Mouse (Mus musculus) layer of hippocampus, postnatal 14 days (tissue): Measurements from ENCODE around the gene Banp. TPM values are rescaled to one million over a fixed set of nuclear protein-coding genes. Genes with fewer than 3 reads are reported as not detected.
A peak's percentile ranks its signal among the peaks of the same experiment; 100 is the strongest.

Experiments
- DNase-seq, 2 experiments: peaks; one replicate each; pipeline ENCODE4 v3.0.0; 2021 to 2022; ENCODE audit warnings: low spot score in 2 of 2, mixed read lengths in 1 of 2
- microRNA-seq, 2 experiments: library from miRNA; unstranded; fragments of <30 nt; microRNA quantifications; one replicate each; pipeline ENCODE4 v1.2.0; 2021
- total RNA-seq, 2 experiments: library from RNA; stranded (reverse); gene quantifications; 2 replicates each; pipeline ENCODE4 v1.2.3; 2021

Banp gene
- total RNA-seq, 2 experiments from 2014 or later: 27.1 to 43.0 TPM

DNA sequence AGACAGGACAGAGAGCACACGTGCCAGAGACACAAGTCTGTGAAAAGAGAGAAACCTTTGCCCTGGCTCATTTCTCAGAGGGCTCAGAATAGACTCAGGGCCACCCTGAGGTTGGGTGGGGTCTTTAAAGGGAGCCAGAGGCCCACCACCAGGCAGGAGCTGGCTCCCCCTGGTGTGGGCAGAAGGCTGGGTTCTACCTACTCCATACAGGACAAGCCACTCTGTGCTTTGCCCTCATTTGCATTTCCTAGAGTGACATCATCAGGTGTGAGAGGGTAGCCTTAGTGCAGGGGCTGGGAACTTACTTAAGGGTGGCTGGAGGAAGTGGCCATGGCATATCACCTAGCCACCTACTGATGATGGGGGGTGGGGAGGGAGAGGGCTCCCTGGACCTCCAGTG is 106.6 kb downstream of the Banp start:
- DNase-seq: no peak

- DNase-seq: no peak
These were observed 107.3 kb downstream of the Banp start for GRCm38 (mm10) chr8:122056882-122057281.

DNA sequence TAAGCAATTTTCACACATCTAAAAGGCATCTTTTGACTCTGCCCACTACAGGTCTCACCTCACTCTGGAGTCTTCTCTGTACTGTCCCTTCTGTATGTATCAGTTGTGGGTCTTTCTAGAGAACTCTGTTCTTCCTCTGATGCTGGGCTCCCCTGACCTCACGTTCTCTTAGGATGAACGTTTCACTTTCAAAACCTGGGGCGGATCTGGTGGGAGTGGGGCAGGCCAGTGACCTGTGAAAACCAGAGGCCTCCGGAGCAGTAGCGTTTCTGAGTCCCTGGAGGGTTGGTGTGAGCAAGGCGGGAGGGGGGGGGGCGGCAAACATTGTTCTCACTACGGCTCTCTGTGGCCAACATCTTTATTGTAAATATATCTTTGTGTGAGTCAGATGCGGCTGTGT is 109.0 kb downstream of the Banp start:
- DNase-seq: no peak

DNA sequence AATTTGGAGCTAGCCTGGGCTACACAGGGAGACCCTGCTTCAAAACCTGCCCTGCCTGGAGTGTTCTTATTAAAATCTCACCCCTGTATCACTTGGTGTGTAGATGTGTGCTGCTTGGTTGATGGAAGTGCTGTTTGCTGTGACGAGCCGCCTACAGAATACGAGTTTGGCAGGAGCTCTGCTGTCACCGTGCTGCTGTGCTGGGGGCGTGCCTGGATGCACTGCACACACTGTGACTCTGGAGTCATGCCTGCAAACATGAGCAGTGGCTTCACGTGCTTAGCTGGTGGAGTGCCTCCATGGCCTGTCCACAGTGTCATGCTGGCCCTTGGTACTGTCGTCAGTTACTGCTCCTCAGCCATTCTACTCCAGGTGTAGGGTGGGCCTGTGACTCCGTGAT is 109.4 kb downstream of the Banp start:
- DNase-seq: peak; percentile 36 to 59

- DNase-seq: no peak
These were observed 113.1 kb downstream of the Banp start for GRCm38 (mm10) chr8:122062508-122063223.

DNA sequence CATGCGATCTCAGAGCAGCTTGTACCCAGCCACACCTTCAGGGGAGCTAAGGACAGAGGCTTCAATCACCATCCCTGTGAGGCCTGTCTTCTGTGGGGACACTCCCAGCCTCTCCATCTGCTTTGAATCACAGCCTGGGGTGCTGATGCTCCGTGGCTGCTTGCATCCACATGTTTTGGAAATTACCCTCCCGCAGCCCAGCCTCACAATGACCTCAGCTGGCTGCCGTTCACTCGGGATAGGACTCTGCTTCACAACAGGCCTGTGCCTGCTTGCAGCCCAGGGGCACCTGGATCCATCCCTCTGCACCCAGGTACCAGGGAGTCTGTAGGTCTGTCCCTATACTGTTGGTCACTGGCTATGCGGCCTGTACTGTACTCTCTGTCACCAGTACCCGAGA is 114.8 kb downstream of the Banp start:
- no peak for DNase-seq

DNA sequence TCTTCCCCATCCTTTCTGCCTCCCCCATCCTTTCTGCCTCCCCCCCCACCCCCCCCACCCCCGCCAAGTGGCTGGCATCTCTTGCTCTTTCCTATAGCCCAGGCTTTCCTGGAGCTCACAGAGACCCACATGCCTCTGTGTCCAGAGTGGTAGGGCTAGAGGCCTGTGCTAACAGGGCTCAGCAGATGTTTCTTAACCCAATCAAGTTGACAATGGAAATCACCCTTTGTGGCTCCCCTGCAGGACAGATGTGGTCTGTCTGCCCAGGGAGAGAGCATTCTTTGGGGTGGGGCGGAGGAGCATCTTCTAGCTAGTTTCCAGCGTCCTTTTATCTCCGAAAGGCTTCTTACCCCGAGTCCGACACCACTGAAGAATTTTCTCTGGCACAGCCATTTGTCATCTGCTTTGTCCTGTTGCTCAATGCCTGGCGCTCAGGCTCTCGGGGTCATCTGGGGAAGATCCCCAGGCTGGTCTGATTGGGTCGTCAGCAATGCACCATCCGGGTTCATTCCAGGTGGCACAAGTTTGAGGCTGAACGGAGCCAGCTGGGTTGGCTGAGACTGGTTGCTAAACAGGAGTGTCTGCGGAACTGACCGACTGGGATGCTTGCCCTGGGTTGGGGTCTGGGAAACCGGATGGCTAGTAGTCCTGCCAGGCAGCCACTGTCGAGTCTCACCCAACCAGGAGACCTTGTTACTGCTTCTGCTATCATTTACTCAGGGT is 118.4 kb downstream of the Banp start:
- no peak for DNase-seq

GRCm38 (mm10) chr8:122068609-122069008 is 119.1 kb downstream of the Banp start:
- DNase-seq: no peak

GRCm38 (mm10) chr8:122069281-122069680 is 119.7 kb downstream of the Banp start:
- peak; percentile 55 to 76 for DNase-seq

- no peak for DNase-seq
These were observed 121.6 kb downstream of the Banp start for GRCm38 (mm10) chr8:122071193-122071592.

GRCm38 (mm10) chr8:122073964-122074363 is 124.4 kb downstream of the Banp start:
- DNase-seq: no peak

GRCm38 (mm10) chr8:122074442-122074841 is 124.9 kb downstream of the Banp start:
- no peak for DNase-seq

DNA sequence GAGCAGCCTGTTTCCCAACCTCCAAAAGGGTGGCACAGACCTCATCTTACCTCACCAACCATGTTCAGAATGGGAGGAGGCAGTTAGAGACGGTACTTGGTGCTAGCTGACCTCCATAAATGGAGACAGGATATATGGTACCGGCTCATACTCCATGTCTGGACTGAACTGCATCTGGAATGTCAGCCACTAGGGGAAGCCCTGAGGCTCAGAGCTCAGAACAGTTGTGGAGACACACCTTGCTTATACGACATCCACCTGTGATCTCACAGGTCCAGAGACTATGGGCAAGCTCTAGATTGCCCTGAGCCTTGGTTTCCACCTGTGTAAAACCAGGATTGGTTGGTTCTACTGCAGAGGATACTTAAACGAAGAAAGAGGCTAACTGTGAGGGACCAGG is 125.4 kb downstream of the Banp start:
- no peak for DNase-seq

DNA sequence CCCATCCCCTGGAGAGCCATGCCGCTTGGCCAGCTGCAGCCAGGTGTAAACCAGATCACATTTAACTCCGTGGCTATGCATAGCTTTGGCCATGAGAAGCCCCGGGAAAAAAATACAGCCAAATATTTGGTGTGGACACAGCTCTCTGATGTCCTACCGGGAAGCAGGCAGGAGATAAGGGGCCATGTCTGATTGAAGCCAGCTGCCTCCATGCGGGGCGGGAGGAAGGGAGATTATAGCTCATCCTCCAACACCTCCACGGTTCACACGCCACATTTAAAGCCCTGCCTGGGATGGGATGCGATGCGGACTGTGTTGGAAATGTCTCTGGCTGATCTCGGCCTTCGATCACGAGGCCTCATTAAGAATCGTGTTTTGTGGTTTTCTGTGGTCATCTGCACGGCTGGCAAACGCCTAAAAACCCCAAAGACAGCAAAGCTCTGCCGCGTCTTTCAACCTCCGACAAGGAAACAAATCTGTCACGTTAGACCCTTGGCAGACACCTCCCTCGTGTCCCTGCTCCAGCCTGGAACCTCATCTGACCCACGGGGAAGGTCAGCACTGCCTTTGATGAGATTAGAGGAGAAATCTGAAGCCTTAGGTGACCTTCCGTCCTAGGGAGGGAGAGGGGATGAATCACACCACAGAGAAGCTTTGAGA is 126.8 kb downstream of the Banp start:
- no peak for DNase-seq

- no peak for DNase-seq
These were observed 128.8 kb downstream of the Banp start for GRCm38 (mm10) chr8:122078321-122078720.

Small RNA genes lying within 50 kb of the gene (microRNA-seq; reads per million reads assigned to microRNA genes)
- gene Mir7237: 0.23 to 1.1 reads per million in 2 experiments

Other genes with a start within 250 kb of the Banp start
- 100 to 1,000 TPM; 212 to 217 TPM for gene Jph3, start 220.1 kb upstream of the Banp start, total RNA-seq
- 10 to 100 TPM; 28.0 to 30.7 TPM for gene Klhdc4, start 120.2 kb upstream of the Banp start, total RNA-seq
- 100 to 1,000 TPM; 133 to 140 TPM for gene Slc7a5, start 42.1 kb upstream of the Banp start, total RNA-seq
- gene Car5a, start 4.8 kb upstream of the Banp start, total RNA-seq: not detected